Mouse (Mus musculus) adrenal gland, adult 2 months (tissue): ENCODE measurements around the gene Ticam1. TPM values are rescaled to one million over a fixed set of nuclear protein-coding genes. Genes with fewer than 3 reads are reported as not detected.

Experiments
- DNase-seq: peaks from one replicate; pipeline ENCODE4 v3.0.0; 2021
- long read RNA-seq: library from polyadenylated mRNA; stranded (forward); transcript quantifications from one replicate; pipeline ENCODE4 v2.0.0, GENCODE M21; 2021
- polyA plus RNA-seq: library from polyadenylated mRNA; depleted of rRNA; stranded (reverse); fragments of >200 nt; gene quantifications from 2 replicates; pipeline ENCODE4 v1.2.3, GENCODE M21; 2012; rRNA removed
- total RNA-seq, 2 experiments: library from RNA; stranded (reverse); gene quantifications; 2 replicates each; pipeline ENCODE4 v1.2.3; 2021

Ticam1 gene
- total RNA-seq (10 to 100 TPM; 22.7 to 29.4 TPM), polyA plus RNA-seq (39.7 and 50.2 TPM in 2 replicates)
- long read RNA-seq, transcript Ticam1-201 (2 exons, 2,992 nt), result major isoform, 5 of 8 reads
- long read RNA-seq, partial matches to known transcripts, result 3 of 8 reads
- long read RNA-seq, other reads (novel, unspliced or antisense), result 0 of 8 reads

- DNase-seq, result peak; percentile 96
Observed at GRCm38 (mm10) chr17:56276643-56277566, at the start of gene Ticam1. Gene Ticam1 (minus strand): TSS chr17:56276786.

- DNase-seq, result peak; percentile 100
Observed at GRCm38 (mm10) chr17:56325450-56326152, 49.0 kb upstream of the Ticam1 start, which contains the start of gene Kdm4b. Gene Kdm4b (plus strand): TSS chr17:56326062.

- no peak for DNase-seq
Observed at GRCm38 (mm10) chr17:56324419-56324818, 47.8 kb upstream of the Ticam1 start.

GRCm38 (mm10) chr17:56309191-56309945 is 32.8 kb upstream of the Ticam1 start:
- DNase-seq, result no peak

- DNase-seq, result no peak
Observed at GRCm38 (mm10) chr17:56308088-56308487, 31.5 kb upstream of the Ticam1 start.

- DNase-seq, result no peak
Observed at GRCm38 (mm10) chr17:56305826-56306225, 29.2 kb upstream of the Ticam1 start.

GRCm38 (mm10) chr17:56305156-56305555 is 28.6 kb upstream of the Ticam1 start:
- DNase-seq, result no peak

GRCm38 (mm10) chr17:56304718-56305117 is 28.1 kb upstream of the Ticam1 start:
- no peak for DNase-seq

- DNase-seq, result peak; percentile 97
Observed at GRCm38 (mm10) chr17:56303847-56304586, 27.4 kb upstream of the Ticam1 start.

GRCm38 (mm10) chr17:56303160-56303846 is 26.7 kb upstream of the Ticam1 start, which contains the start of gene Uhrf1:
Gene Uhrf1 (plus strand): TSS chr17:56303321.
- DNase-seq, result peak; percentile 89

- peak; percentile 53 for DNase-seq
Observed at GRCm38 (mm10) chr17:56302363-56302996, 25.9 kb upstream of the Ticam1 start.

- DNase-seq, result no peak
Observed at GRCm38 (mm10) chr17:56300186-56300585, 23.6 kb upstream of the Ticam1 start, which contains the start of gene Arrdc5. Gene Arrdc5 (minus strand): TSS chr17:56300286.

GRCm38 (mm10) chr17:56298238-56298637 is 21.7 kb upstream of the Ticam1 start:
- no peak for DNase-seq

GRCm38 (mm10) chr17:56296201-56296600 is 19.6 kb upstream of the Ticam1 start:
- DNase-seq, result no peak

GRCm38 (mm10) chr17:56294241-56294640 is 17.7 kb upstream of the Ticam1 start:
- no peak for DNase-seq

GRCm38 (mm10) chr17:56293291-56293690 is 16.7 kb upstream of the Ticam1 start:
- no peak for DNase-seq

- DNase-seq, result no peak
Observed at GRCm38 (mm10) chr17:56292531-56293222, 16.1 kb upstream of the Ticam1 start, which contains the start of gene Plin3. Gene Plin3 (minus strand): TSS chr17:56292873.

GRCm38 (mm10) chr17:56291826-56292475 is 15.4 kb upstream of the Ticam1 start:
- DNase-seq, result no peak

- DNase-seq, result peak; percentile 94
Observed at GRCm38 (mm10) chr17:56291171-56291511, 14.6 kb upstream of the Ticam1 start.
